Mouse (Mus musculus) MEL (cell line): ENCODE measurements around the gene Stk16. TPM values are rescaled to one million over a fixed set of nuclear protein-coding genes. Genes with fewer than 3 reads are reported as not detected.

Experiments used
- DNase-seq: peaks from one replicate; pipeline ENCODE4 v3.0.0; 2011; ENCODE audit warnings: low read depth, low spot score
- H3K27ac ChIP-seq: 2 replicates; pipeline ENCODE4 v1.5.1; 2012; ENCODE audit warnings: low read depth, mild to moderate bottlenecking, control low read depth, low read length, moderate library complexity; ENCODE audit not compliant: control insufficient read depth
- H3K27me3 ChIP-seq, 2 experiments: fragments of 150-350 bp in 1 of 2; sonication (generic) in 1 of 2; 2 replicates each; pipeline ENCODE4 v1.6.1; 2012; ENCODE audit warnings: low read length in 2 of 2, mild to moderate bottlenecking in 2 of 2, improper control_type of control experiment in 1 of 2, moderate library complexity in 1 of 2; ENCODE audit not compliant: insufficient read depth in 2 of 2, control insufficient read depth in 1 of 2
- H3K36me3 ChIP-seq, 2 experiments: 2 replicates each; pipeline ENCODE4 v1.6.1; 2012 to 2014; ENCODE audit warnings: low read length in 2 of 2, improper control_type of control experiment in 1 of 2, inconsistent platforms in 1 of 2, mild to moderate bottlenecking in 1 of 2; ENCODE audit not compliant: insufficient read depth in 2 of 2, control insufficient read depth in 1 of 2
- H3K4me1 ChIP-seq, 2 experiments: fragments of 150-350 bp in 1 of 2; sonication (generic) in 1 of 2; 2 replicates each; pipeline ENCODE4 v1.6.1; 2012; ENCODE audit warnings: low read length in 2 of 2, improper control_type of control experiment in 1 of 2, mild to moderate bottlenecking in 1 of 2; ENCODE audit not compliant: insufficient read depth in 2 of 2, control insufficient read depth in 1 of 2
- H3K4me3 ChIP-seq, 2 experiments: fragments of 150-350 bp in 1 of 2; sonication (generic) in 1 of 2; 2 replicates each; pipeline ENCODE4 v1.5.1; 2012; ENCODE audit warnings: low read depth in 2 of 2, low read length in 2 of 2, mild to moderate bottlenecking in 2 of 2, moderate library complexity in 2 of 2, control low read depth in 1 of 2, improper control_type of control experiment in 1 of 2; ENCODE audit not compliant: control insufficient read depth in 1 of 2, insufficient read depth in 1 of 2
- H3K79me2 ChIP-seq: 2 replicates; pipeline ENCODE4 v1.6.1; 2012; ENCODE audit warnings: mild to moderate bottlenecking, low read length, moderate library complexity; ENCODE audit not compliant: control insufficient read depth, poor library complexity, insufficient read depth
- H3K9ac ChIP-seq: 2 replicates; pipeline ENCODE4 v1.6.1; 2012; ENCODE audit warnings: low read depth, mild to moderate bottlenecking, control low read depth, low read length, moderate library complexity; ENCODE audit not compliant: control insufficient read depth, poor library complexity, severe bottlenecking
- H3K9me3 ChIP-seq: fragments of 150-350 bp; sonication (generic); replicated peaks from 2 replicates; pipeline ENCODE4 v1.6.1; 2012; ENCODE audit warnings: mild to moderate bottlenecking, low read length, improper control_type of control experiment, moderate library complexity; ENCODE audit not compliant: insufficient read depth
- BHLHE40 ChIP-seq: IDR thresholded peaks from 2 replicates; pipeline ENCODE4 v1.6.1; 2012; ENCODE audit warnings: low read depth, mild to moderate bottlenecking, inconsistent platforms, low read length, improper control_type of control experiment, borderline replicate concordance
- CHD2 ChIP-seq: IDR thresholded peaks from 2 replicates; pipeline ENCODE4 v1.6.1; 2011; ENCODE audit warnings: low read length, improper control_type of control experiment
- ELF1 ChIP-seq: IDR thresholded peaks from 2 replicates; pipeline ENCODE4 v1.6.1; 2014; ENCODE audit warnings: low read depth, mild to moderate bottlenecking, inconsistent platforms, low read length, improper control_type of control experiment, moderate library complexity
- EP300 ChIP-seq, 2 experiments: IDR thresholded peaks; 2 replicates each; pipeline ENCODE4 v1.6.1; 2011; ENCODE audit warnings: improper control_type of control experiment in 2 of 2, low read length in 2 of 2, low read depth in 1 of 2, mild to moderate bottlenecking in 1 of 2
- ETS1 ChIP-seq: IDR thresholded peaks from 2 replicates; pipeline ENCODE4 v1.6.1; 2012; ENCODE audit warnings: low read depth, mild to moderate bottlenecking, inconsistent platforms, low read length, improper control_type of control experiment, moderate library complexity
- GATA1 ChIP-seq: IDR thresholded peaks from 2 replicates; pipeline ENCODE4 v1.6.1; 2011; ENCODE audit warnings: low read depth, low read length, improper control_type of control experiment
- JUND ChIP-seq: IDR thresholded peaks from 2 replicates; pipeline ENCODE4 v1.6.1; 2011; ENCODE audit warnings: low read depth, mild to moderate bottlenecking, improper control_type of control experiment, low read length
- MAZ ChIP-seq: IDR thresholded peaks from 2 replicates; pipeline ENCODE4 v1.6.1; 2012; ENCODE audit warnings: low read depth, mild to moderate bottlenecking, inconsistent platforms, low read length, improper control_type of control experiment
- MYC ChIP-seq: IDR thresholded peaks from 2 replicates; pipeline ENCODE4 v1.6.1; 2011; ENCODE audit warnings: low read depth, mild to moderate bottlenecking, low read length, improper control_type of control experiment, moderate library complexity
- POLR2A ChIP-seq, 2 experiments: IDR thresholded peaks; 2 replicates each; pipeline ENCODE4 v1.6.1; 2011 to 2012; ENCODE audit warnings: low read length in 2 of 2, mild to moderate bottlenecking in 2 of 2, control low read depth in 1 of 2, improper control_type of control experiment in 1 of 2, low read depth in 1 of 2, moderate library complexity in 1 of 2; ENCODE audit not compliant: control insufficient read depth in 1 of 2, insufficient read depth in 1 of 2, poor library complexity in 1 of 2
- POLR2AphosphoS2 ChIP-seq: IDR thresholded peaks from 2 replicates; pipeline ENCODE4 v1.6.1; 2011; ENCODE audit warnings: low read length, improper control_type of control experiment
- RCOR1 ChIP-seq: IDR thresholded peaks from 2 replicates; pipeline ENCODE4 v1.6.1; 2012; ENCODE audit warnings: low read depth, mild to moderate bottlenecking, inconsistent platforms, low read length, improper control_type of control experiment
- SIN3A ChIP-seq: IDR thresholded peaks from 2 replicates; pipeline ENCODE4 v1.6.1; 2012; ENCODE audit warnings: low read length, improper control_type of control experiment, inconsistent platforms
- TBP ChIP-seq: IDR thresholded peaks from 2 replicates; pipeline ENCODE4 v1.8.0; 2011; ENCODE audit warnings: low read depth, low read length, improper control_type of control experiment
- TCF12 ChIP-seq: IDR thresholded peaks from 2 replicates; pipeline ENCODE4 v1.6.1; 2014; ENCODE audit warnings: low read depth, mild to moderate bottlenecking, inconsistent platforms, low read length, improper control_type of control experiment, moderate library complexity
- UBTF ChIP-seq: IDR thresholded peaks from 2 replicates; pipeline ENCODE4 v1.6.1; 2012; ENCODE audit warnings: low read depth, mild to moderate bottlenecking, inconsistent platforms, low read length, improper control_type of control experiment, moderate library complexity, borderline replicate concordance; ENCODE audit not compliant: insufficient read depth
- USF1 ChIP-seq: IDR thresholded peaks from 2 replicates; pipeline ENCODE4 v1.6.1; 2014; ENCODE audit warnings: low read depth, mild to moderate bottlenecking, inconsistent platforms, low read length, improper control_type of control experiment, moderate library complexity
- polyA plus RNA-seq, 2 experiments: library from polyadenylated mRNA; stranded (reverse) in 1 of 2; unstranded in 1 of 2; fragments of >175 nt in 1 of 2; fragments of >200 nt in 1 of 2; gene quantifications; 2 replicates each; pipeline versions ENCODE4 v1.2.1 to v1.2.4; 2012; ENCODE audit warnings: low replicate concordance in 2 of 2, low read depth in 1 of 2; ENCODE audit not compliant: insufficient read length in 2 of 2, insufficient read depth in 1 of 2, missing spikeins in 1 of 2
- total RNA-seq: library from RNA; depleted of rRNA; stranded (reverse); fragments of 300-350 nt; gene quantifications from 2 replicates; pipeline ENCODE4 v1.2.3, GENCODE M21; 2012

Stk16 gene
- total and polyA plus RNA-seq, 3 experiments = 110 to 154 TPM; not detected in 1

- Histone ChIP-seq H3K4me1 (peaks cover 36 to 51% of the 10 kb centered on the region in 2 experiments), H3K36me3 (peaks cover 0 to 43% of the 10 kb centered on the region in 2 experiments; a peak in 2 of 4 replicates), H3K4me3 (peak overlapping the region; percentile 35 to 66), H3K79me2 (peaks cover 12% of the 10 kb centered on the region), H3K9me3 (no peaks in the 10 kb centered on the region), H3K27me3 (no peaks in the 10 kb centered on the region), H3K27ac (peak overlapping the region; percentile 70), H3K9ac (peak overlapping the region; percentile 51)
- TF ChIP-seq RCOR1 = no peak
- no peak for DNase-seq
Measured at GRCm38 (mm10) chr1:75222926-75223325, 12.3 kb downstream of the Stk16 start.

DNA sequence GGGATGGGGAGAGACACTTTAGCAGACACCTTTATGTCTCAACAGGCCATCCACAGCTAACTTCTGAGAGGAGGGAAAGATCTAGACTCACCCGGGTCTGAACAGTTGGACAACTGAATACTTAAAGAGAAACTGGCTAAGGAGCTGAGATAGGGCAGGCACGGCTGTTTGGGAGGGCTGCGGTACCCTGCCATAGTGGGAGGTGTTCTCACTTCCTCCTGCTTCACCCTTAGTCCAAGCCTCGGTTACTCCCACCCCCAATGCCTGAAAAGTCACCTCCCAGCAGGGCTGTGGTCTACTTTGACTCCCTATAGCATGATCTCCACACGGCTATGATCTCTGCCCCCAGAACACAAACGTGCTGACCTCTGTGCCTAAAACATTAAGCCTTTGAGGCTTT, 12.9 kb downstream of the Stk16 start:
- Histone ChIP-seq H3K36me3 (peaks cover 0 to 48% of the 10 kb centered on the region in 2 experiments; a peak in 2 of 4 replicates), H3K9ac (peak overlapping the region; percentile 51), H3K27me3 (no peaks in the 10 kb centered on the region), H3K4me1 (peaks cover 38 to 52% of the 10 kb centered on the region in 2 experiments), H3K79me2 (peaks cover 6% of the 10 kb centered on the region)
- DNase-seq = peak; percentile 72
- 0 out of 2 replicates have a peak, but pooled peaks have one; percentile 11 for TF ChIP-seq ETS1
- peak in 1 of 2 experiments; percentile 33; a peak in 1 of 4 replicates for TF ChIP-seq POLR2A (IDR thresholded peaks at IDR 0.05; ENCODE audit: control insufficient read depth in 1 of 2, insufficient read depth in 1 of 2, low read depth in 1 of 2, low read length in 2 of 2, poor library complexity in 1 of 2)
- no peak for TF ChIP-seq BHLHE40
- TF ChIP-seq EP300 (IDR thresholded peaks at IDR 0.05; ENCODE audit: low read depth in 1 of 2, low read length in 2 of 2) = peak in 1 of 2 experiments; percentile 24; a peak in 1 of 4 replicates
- peak; percentile 43; the same call in 1 of the 2 replicates for TF ChIP-seq RCOR1
- TF ChIP-seq, all 39 proteins: peak for 4
- Histone ChIP-seq H3K4me3 (peak overlapping the region; percentile 35 to 66), H3K9me3 (no peaks in the 10 kb centered on the region), H3K27ac (peak overlapping the region; percentile 70)

GRCm38 (mm10) chr1:75225473-75225872, 14.8 kb downstream of the Stk16 start:
- peaks cover 0 to 57% of the 10 kb centered on the region in 2 experiments; a peak in 2 of 4 replicates for H3K36me3 ChIP-seq
- peak overlapping the region; percentile 91 for H3K27ac ChIP-seq
- peaks cover 38 to 62% of the 10 kb centered on the region in 2 experiments for H3K4me1 ChIP-seq
- H3K4me3 ChIP-seq = peak overlapping the region; percentile 31 to 49
- peak overlapping the region; percentile 52 for H3K9ac ChIP-seq
- DNase-seq = peak; percentile 81
- H3K79me2 ChIP-seq = no peaks in the 10 kb centered on the region; the same call in 1 of the 2 replicates
- no peak for TF ChIP-seq JUND
- peak; percentile 64 to 86 for TF ChIP-seq EP300 (IDR thresholded peaks at IDR 0.05; ENCODE audit: low read depth in 1 of 2, low read length in 2 of 2)
- TF ChIP-seq POLR2AphosphoS2 = no peak
- TF ChIP-seq UBTF = no peak
- peak; percentile 76 for TF ChIP-seq GATA1
- peak; percentile 69 for TF ChIP-seq SIN3A
- peak; percentile 32; the same call in 1 of the 2 replicates for TF ChIP-seq ELF1
- TF ChIP-seq POLR2A (IDR thresholded peaks at IDR 0.05; ENCODE audit: control insufficient read depth in 1 of 2, insufficient read depth in 1 of 2, low read depth in 1 of 2, low read length in 2 of 2, poor library complexity in 1 of 2) = 0 out of 4 replicates have a peak, but pooled peaks of 1 of the 2 experiments have one; percentile 21
- peak; percentile 87 for TF ChIP-seq RCOR1
- peak; percentile 87 for TF ChIP-seq ETS1
- peak; percentile 75; the same call in 1 of the 2 replicates for TF ChIP-seq MAZ
- 0 out of 2 replicates have a peak, but pooled peaks have one; percentile 23 for TF ChIP-seq TBP
- TF ChIP-seq BHLHE40 = peak; percentile 41; the same call in 1 of the 2 replicates
- TF ChIP-seq USF1 = 0 out of 2 replicates have a peak, but pooled peaks have one; percentile 18
- TF ChIP-seq TCF12 = peak; percentile 61; the same call in 1 of the 2 replicates
- no peak for TF ChIP-seq MYC
- peak; percentile 66 for TF ChIP-seq CHD2
- no peaks in the 10 kb centered on the region for H3K27me3 ChIP-seq
- H3K9me3 ChIP-seq = no peaks in the 10 kb centered on the region
